Mouse (Mus musculus): ENCODE data around the gene Dtx4.

DNA sequence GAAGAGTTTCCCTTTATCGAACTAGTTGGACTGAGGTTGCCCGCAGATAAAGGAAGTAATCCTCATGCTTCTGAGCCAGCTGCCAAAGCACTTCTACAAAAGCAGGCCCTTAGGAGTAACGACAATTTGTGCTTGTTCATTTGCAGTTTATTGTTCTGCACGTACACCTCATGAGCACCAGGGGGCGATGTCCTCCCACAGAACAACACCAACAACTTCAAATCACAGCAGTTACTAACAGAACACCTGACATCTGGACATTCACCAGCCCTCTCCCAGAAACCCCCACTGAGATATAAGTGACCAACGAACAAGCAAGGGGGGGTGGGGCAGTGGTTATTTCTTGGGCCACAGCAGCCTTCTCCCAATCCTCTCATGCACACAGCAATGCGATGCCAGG, 35.0 kb downstream of the Dtx4 start:
- no peak for TF ChIP-seq CTCF (IDR thresholded peaks at IDR 0.05; ENCODE audit: insufficient read depth, low read depth, low read length)
- no peak for TF ChIP-seq POLR2A (IDR thresholded peaks at IDR 0.05; ENCODE audit: insufficient read depth, low read depth, low read length)

All from olfactory bulb, adult 2 months (tissue).